Mouse (Mus musculus) myocyte (in vitro differentiated cells): ENCODE data around the gene Hist1h3f. TPM values are rescaled to one million over a fixed set of nuclear protein-coding genes. Genes with fewer than 3 reads are reported as not detected.
A peak's percentile ranks its signal among the peaks of the same experiment; 100 is the strongest.
"Not testable (repeated sequence)": the region's sequence is repeated elsewhere in the genome, so short reads cannot be mapped to it uniquely, and the experiment has no call there.

Experiments
- H3K27me3 ChIP-seq: one replicate; pipeline ENCODE4 v1.6.1; 2011; ENCODE audit not compliant: control insufficient read depth, insufficient read depth, insufficient read length
- H3K36me3 ChIP-seq: one replicate; pipeline ENCODE4 v1.6.1; 2011; ENCODE audit not compliant: control insufficient read depth, insufficient read depth
- H3K4me2 ChIP-seq: one replicate; pipeline ENCODE4 v1.6.1; 2011; ENCODE audit warnings: low read depth, control low read depth
- H3K4me3 ChIP-seq: one replicate; pipeline ENCODE4 v1.5.1; 2011; ENCODE audit warnings: mild to moderate bottlenecking, control low read depth, moderate library complexity
- H3K79me2 ChIP-seq: one replicate; pipeline ENCODE4 v1.6.1; 2011; ENCODE audit not compliant: control insufficient read depth, insufficient read depth
- H3ac ChIP-seq: one replicate; pipeline ENCODE4 v1.6.1; 2011; ENCODE audit not compliant: control insufficient read depth, insufficient read length
- CEBPB ChIP-seq: IDR thresholded peaks from 2 replicates; pipeline ENCODE4 v1.6.1; 2011; ENCODE audit warnings: mild to moderate bottlenecking, moderate library complexity; ENCODE audit not compliant: poor library complexity, insufficient read depth, severe bottlenecking
- E2F4 ChIP-seq: IDR thresholded peaks from one replicate; pipeline ENCODE4 v1.6.1; 2011; ENCODE audit warnings: mild to moderate bottlenecking, control low read depth, moderate library complexity; ENCODE audit not compliant: insufficient read depth
- MAX ChIP-seq: IDR thresholded peaks from one replicate; pipeline ENCODE4 v1.6.1; 2011; ENCODE audit warnings: low read depth, mild to moderate bottlenecking, control low read depth
- MYOD1 ChIP-seq, 3 experiments: IDR thresholded peaks; one replicate each; pipeline ENCODE4 v1.6.1; 2011; ENCODE audit warnings: control low read depth in 2 of 3, low read depth in 2 of 3, mild to moderate bottlenecking in 2 of 3, moderate library complexity in 1 of 3; ENCODE audit not compliant: insufficient read length in 2 of 3, control insufficient read depth in 1 of 3
- MYOG ChIP-seq, 3 experiments: IDR thresholded peaks; one replicate each; pipeline ENCODE4 v1.6.1; 2011; ENCODE audit warnings: control low read depth in 2 of 3, low read depth in 2 of 3, mild to moderate bottlenecking in 2 of 3; ENCODE audit not compliant: insufficient read length in 2 of 3, control insufficient read depth in 1 of 3, insufficient read depth in 1 of 3
- POLR2A ChIP-seq: IDR thresholded peaks from one replicate; pipeline ENCODE4 v1.6.1; 2011; ENCODE audit warnings: low read depth, mild to moderate bottlenecking, control low read depth, moderate library complexity; ENCODE audit not compliant: insufficient read length
- POLR2AphosphoS2 ChIP-seq: IDR thresholded peaks from one replicate; pipeline ENCODE4 v1.6.1; 2011; ENCODE audit warnings: low read depth, control low read depth; ENCODE audit not compliant: insufficient read length
- REST ChIP-seq: IDR thresholded peaks from one replicate; pipeline ENCODE4 v1.6.1; 2011; ENCODE audit warnings: mild to moderate bottlenecking, control low read depth, moderate library complexity; ENCODE audit not compliant: insufficient read depth, insufficient read length
- SRF ChIP-seq: IDR thresholded peaks from one replicate; pipeline ENCODE4 v1.6.1; 2011; ENCODE audit warnings: low read depth; ENCODE audit not compliant: control insufficient read depth, insufficient read length
- TCF12 ChIP-seq: IDR thresholded peaks from one replicate; pipeline ENCODE4 v1.6.1; 2011; ENCODE audit warnings: mild to moderate bottlenecking, control low read depth; ENCODE audit not compliant: poor library complexity, insufficient read depth, severe bottlenecking
- TCF3 ChIP-seq: IDR thresholded peaks from one replicate; pipeline ENCODE4 v1.6.1; 2011; ENCODE audit warnings: low read depth, control low read depth; ENCODE audit not compliant: insufficient read length
- USF1 ChIP-seq: IDR thresholded peaks from one replicate; pipeline ENCODE4 v1.6.1; 2011; ENCODE audit warnings: low read depth, mild to moderate bottlenecking, control low read depth, moderate library complexity
- polyA plus RNA-seq: library from polyadenylated mRNA; unstranded; fragments of >200 nt; fragmentation: generic; extraction: Trizol; gene quantifications from one replicate; pipeline ENCODE4 v1.2.1, GENCODE M21; 2012; ENCODE audit warnings: missing spikeins

The Hist1h3f gene
- polyA plus RNA-seq, 1 experiment = 0.91 TPM

DNA sequence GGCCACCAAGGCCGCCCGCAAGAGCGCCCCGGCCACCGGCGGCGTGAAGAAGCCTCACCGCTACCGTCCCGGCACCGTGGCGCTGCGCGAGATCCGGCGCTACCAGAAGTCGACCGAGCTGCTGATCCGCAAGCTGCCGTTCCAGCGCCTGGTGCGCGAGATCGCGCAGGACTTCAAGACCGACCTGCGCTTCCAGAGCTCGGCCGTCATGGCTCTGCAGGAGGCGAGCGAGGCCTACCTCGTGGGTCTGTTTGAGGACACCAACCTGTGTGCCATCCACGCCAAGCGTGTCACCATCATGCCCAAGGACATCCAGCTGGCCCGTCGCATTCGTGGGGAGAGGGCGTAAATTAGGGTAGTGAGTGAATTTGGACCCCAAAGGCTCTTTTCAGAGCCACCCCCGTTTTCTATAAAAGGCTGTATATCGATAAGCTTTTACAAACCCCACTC lies 32.0 kb downstream of the Hist1h3f start:
- TF ChIP-seq POLR2AphosphoS2 (peak; percentile 82), POLR2A (peak; percentile 71)
- not testable (repeated sequence) for H3ac ChIP-seq, H3K27me3 ChIP-seq, H3K79me2 ChIP-seq, H3K36me3 ChIP-seq
- peak overlapping the region; percentile 81 for H3K4me2 ChIP-seq
- H3K4me3 ChIP-seq = peak overlapping the region; percentile 27

- peak overlapping the region; percentile 27 for H3K4me3 ChIP-seq
- no peak overlapping the region for H3ac ChIP-seq
- no peaks in the 10 kb centered on the region for H3K27me3 ChIP-seq
- H3K79me2 ChIP-seq = no peaks in the 10 kb centered on the region
- peak overlapping the region; percentile 81 for H3K4me2 ChIP-seq
- H3K36me3 ChIP-seq = no peaks in the 10 kb centered on the region
- TF ChIP-seq CEBPB (no peak), POLR2AphosphoS2 (peak; percentile 55), POLR2A (peak; percentile 33), E2F4 (no peak), MYOG (IDR thresholded peaks at IDR 0.05; ENCODE audit: control insufficient read depth in 1 of 3, insufficient read depth in 1 of 3, insufficient read length in 2 of 3, low read depth in 2 of 3) (no peak)
These were observed 32.6 kb downstream of the Hist1h3f start for GRCm38 (mm10) chr13:23576351-23576881.

DNA sequence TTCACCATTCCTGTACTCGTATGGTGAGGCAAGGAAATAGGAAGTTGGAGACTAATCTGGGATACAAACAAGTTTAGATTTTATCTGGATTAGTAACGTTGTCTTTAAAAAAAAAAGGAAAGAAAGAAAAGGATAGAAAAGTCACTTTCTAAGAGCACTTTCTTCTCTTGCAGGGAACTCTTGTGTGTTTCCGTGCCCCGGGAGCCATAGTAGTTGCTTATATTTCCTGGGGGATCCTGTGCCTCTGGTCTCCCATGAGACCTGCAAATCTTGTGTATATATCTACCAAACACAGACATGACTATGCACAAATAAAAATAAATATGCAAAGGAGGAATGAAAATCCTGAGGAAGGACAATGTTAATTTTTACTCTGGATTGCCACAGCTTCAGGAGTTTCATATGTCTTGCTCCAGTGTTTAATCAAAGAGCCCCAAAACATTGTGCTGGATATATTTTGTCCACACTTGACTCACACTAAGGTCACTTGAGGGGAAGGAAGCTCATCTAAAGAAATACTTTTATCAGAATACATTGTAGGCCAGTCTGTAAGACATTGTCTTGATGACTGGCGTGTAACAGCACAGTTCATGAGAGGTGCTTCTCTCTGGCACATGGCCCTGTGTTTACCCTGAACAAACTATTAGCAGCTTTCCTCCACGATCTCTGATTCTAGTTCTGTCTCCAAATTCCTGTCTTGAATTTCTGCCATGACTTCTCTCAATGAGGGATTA lies 33.2 kb downstream of the Hist1h3f start:
- H3K4me2 ChIP-seq = peak overlapping the region; percentile 81
- H3K4me3 ChIP-seq = peak overlapping the region; percentile 27
- no peaks in the 10 kb centered on the region for H3K79me2 ChIP-seq
- TF ChIP-seq CEBPB (no peak), MYOD1 (IDR thresholded peaks at IDR 0.05; ENCODE audit: control insufficient read depth in 1 of 3, insufficient read length in 2 of 3, low read depth in 2 of 3) (no peak), USF1 (no peak), TCF12 (no peak)
- no peaks in the 10 kb centered on the region for H3K27me3 ChIP-seq
- H3ac ChIP-seq = no peak overlapping the region
- H3K36me3 ChIP-seq = no peaks in the 10 kb centered on the region

DNA sequence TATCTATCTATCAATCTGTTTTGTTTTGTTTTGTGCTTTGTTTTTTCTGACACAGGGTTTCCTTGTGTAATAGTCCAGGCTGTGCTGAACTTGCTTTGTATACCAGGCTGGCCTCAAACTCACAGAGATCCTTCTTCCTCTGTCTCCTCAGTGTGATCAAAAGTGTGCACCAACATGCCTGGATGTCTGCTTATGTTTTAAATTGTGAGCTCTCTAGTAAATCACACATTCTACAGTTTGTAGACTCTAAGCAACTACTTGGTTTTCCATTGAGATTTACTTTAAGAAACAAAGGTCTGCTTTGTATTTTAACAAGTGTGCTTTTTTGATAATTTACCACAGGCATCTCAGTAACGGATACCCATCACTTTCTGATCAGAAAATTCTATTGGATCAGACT lies 34.0 kb downstream of the Hist1h3f start:
- no peak overlapping the region for H3ac ChIP-seq
- no peaks in the 10 kb centered on the region for H3K27me3 ChIP-seq
- H3K79me2 ChIP-seq = no peaks in the 10 kb centered on the region
- no peak overlapping the region for H3K4me2 ChIP-seq
- TF ChIP-seq TCF12 = no peak
- TF ChIP-seq CEBPB = no peak
- no peak for TF ChIP-seq TCF3
- no peak overlapping the region for H3K4me3 ChIP-seq
- no peaks in the 10 kb centered on the region for H3K36me3 ChIP-seq

GRCm38 (mm10) chr13:23581408-23582218 lies 37.8 kb downstream of the Hist1h3f start, which contains the start of gene Hist1h4d:
TSS of gene Hist1h4d (plus strand) at chr13:23581598.
- H3K79me2 ChIP-seq = no peaks in the 10 kb centered on the region
- H3K4me2 ChIP-seq = peak within 1 kb of the TSS; percentile 96
- H3K27me3 ChIP-seq = no peaks in the 10 kb centered on the region
- no peak within 1 kb of the TSS for H3ac ChIP-seq
- H3K36me3 ChIP-seq = no peaks in the 10 kb centered on the region
- H3K4me3 ChIP-seq = peak within 1 kb of the TSS; percentile 24
- TF ChIP-seq TCF12 (no peak), TCF3 (no peak), SRF (no peak), POLR2AphosphoS2 (peak; percentile 100), MAX (no peak), MYOD1 (IDR thresholded peaks at IDR 0.05; ENCODE audit: control insufficient read depth in 1 of 3, insufficient read length in 2 of 3, low read depth in 2 of 3) (no peak), CEBPB (no peak), MYOG (IDR thresholded peaks at IDR 0.05; ENCODE audit: control insufficient read depth in 1 of 3, insufficient read depth in 1 of 3, insufficient read length in 2 of 3, low read depth in 2 of 3) (no peak), USF1 (no peak), REST (no peak), POLR2A (peak; percentile 97), E2F4 (peak; percentile 20)
